Mouse (Mus musculus): ENCODE data around the gene Magee2. TPM values are rescaled to one million over a fixed set of nuclear protein-coding genes. Genes with fewer than 3 reads are reported as not detected.
"Not testable (repeated sequence)": the region's sequence is repeated elsewhere in the genome, so short reads cannot be mapped to it uniquely, and the experiment has no call there.

Magee2 gene
- total RNA-seq (2021) = not detected
- long read RNA-seq, experiment 1 = 0 reads
- long read RNA-seq, experiment 2 = 0 reads

DNA sequence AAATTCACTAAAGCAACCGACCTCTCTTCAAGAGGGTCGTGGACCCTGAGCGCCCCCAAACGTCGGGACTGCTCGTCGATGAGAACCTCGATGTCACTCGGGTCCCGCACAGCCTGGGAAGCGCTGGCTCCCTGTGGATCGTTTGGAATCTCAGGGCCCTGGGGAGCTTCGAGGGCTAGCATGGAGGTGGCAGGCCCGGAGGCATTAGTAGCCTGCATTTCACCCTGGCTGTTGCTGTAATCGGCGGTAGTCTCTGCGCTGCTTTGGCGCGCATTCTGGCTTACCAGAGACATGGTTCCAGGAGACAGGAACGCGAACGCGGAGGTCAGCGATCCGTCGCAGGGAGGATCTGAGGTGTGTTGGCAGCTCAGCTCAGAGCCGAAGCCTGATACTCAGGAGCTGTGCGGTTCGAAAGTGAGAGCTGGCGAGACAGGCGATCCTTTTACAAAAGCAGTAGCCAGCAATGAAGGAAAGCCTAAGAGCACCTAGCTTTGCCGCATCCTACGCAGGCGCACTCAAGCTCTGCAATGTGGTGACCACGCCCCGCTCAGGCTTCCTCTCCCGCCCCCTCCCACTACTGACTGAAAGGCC is at the start of gene Magee2:
Gene Magee2, minus strand, starts transcription at position 517 of the 591 bp plus-strand sequence.
- intact Hi-C loops (cut with DNase I) = no loop called here
- DNase-seq = peak; percentile 11 to 12

DNA sequence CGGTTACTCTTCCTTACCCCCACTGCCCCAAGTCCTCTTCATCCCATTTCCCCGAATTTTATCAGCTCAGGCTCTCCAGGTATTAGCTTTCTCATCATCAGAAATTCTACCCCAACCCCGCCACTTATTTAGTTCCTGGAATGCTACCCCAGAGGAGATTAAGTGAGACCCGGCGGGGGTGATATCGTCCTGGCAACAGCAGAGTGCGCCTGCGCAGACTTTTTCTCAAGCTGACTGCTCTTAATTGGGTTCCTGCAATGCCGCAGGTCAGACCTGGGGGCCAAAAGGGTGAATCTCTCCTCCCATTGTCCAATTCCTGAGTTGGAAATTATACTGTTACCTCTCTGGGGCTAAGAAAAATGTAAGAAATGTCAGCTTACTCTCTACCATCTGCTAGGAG is 3.5 kb downstream of the Magee2 start:
- intact Hi-C loops (cut with DNase I) = no loop called here
- DNase-seq = no peak

DNA sequence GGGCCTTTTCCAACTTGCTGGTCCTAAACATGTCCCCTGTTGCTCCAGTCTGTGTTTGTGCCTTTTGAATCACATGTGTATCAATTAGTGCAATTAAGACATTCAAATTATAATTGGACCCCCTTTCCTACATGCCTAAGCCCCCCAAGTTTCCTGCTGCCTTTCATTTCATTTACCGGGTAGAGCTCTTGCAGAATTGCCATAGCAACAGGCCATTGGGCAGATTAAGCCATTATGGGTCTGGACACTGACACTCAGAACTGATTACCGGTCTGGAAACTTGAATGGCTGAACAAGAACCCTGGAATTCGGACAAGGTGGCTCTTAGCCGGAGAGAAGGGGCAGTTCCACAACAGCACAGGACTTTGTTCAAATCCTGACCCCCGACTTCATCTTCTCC is 39.5 kb downstream of the Magee2 start:
- intact Hi-C loops (cut with DNase I) = loop anchor here (10.0 kb wide), 1 partner anchor 137 kb away; no protein-coding TSS in a partner anchor
- DNase-seq = not testable (repeated sequence)

DNA sequence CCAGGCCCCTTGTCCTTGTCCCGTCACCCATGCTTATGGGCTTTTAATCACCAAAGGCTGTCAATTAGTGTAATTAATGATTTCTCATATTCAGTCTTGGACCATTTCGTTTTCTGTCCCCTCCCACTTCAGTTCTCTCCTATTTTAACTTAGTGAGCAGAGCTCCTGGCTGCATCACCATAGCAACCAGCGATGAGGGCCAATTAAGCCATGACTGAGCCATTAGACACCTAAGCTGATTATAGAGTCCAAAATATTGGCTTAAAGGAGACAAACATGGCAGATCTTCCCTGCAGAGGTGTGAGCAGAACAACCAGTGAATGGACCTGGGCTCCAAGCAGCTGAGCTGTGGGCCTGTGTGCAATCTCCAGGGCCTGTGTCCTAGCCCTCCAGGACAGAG is 40.1 kb downstream of the Magee2 start:
- not testable (repeated sequence) for DNase-seq
- intact Hi-C loops (cut with DNase I) = loop anchor here (10.0 kb wide), 1 partner anchor 138 kb away; no protein-coding TSS in a partner anchor

DNA sequence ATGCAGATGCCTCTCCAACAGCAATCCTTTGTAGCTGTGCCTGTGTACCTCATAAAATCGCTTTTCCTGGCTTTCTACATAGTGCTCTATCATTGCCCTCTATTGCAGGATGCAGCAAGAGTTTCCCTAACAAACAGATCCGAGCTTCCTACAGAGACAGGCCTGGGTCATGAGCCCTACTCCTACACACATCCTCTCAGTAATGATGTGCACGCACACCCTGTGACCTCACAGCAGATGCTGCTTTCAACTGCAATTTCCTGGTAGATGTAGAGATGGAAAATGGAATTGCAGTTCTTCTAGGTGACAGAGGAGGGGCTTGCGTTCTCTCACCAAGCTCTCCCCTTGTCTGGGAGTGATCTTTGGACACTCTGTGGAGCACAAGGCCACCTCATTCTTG is 43.4 kb downstream of the Magee2 start:
- not testable (repeated sequence) for DNase-seq
- intact Hi-C loops (cut with DNase I) = loop anchor here (10.0 kb wide), 1 partner anchor 141 kb away; no protein-coding TSS in a partner anchor

Other genes starting within 250 kb of the Magee2 start
- 1 to 10 TPM; 1.7 TPM for gene Zdhhc15, start 186.2 kb downstream of the Magee2 start, total RNA-seq (2021)
- 1 to 10 TPM; 7.1 to 7.3 TPM for gene Pbdc1, start 222.5 kb upstream of the Magee2 start, total RNA-seq (2021)